Mouse (Mus musculus): Measurements from ENCODE around the gene Dzank1.

DNA sequence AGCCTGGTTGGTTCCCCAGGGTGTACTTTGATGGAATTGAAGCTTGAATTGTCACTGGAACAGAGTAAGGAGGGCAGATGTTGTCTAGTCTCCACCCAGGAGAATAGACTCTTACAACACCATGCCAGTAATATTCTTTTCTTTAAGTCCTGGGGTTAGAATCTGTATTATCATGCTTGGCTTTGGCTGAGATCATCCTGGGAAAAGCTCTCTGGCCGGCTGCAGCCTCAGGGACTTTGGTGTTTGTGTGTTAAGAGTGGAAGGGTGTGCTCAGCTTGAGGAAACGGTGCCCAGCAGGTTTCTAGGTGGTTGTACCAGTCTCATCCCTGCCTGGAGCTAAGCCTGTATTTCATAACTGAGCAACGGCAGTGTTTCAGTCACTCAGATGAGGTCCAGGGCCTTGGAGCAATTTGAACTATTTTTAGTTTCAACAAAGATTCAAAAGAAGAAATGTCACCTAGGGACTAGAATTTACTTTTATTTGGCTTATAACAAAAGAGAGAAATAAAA is 88.0 kb downstream of the Dzank1 start:
- TF ChIP-seq CTCF (IDR thresholded peaks at IDR 0.05; ENCODE audit: insufficient read depth, low read length), result no peak
- no peak for TF ChIP-seq POLR2A (IDR thresholded peaks at IDR 0.05; ENCODE audit: borderline replicate concordance, extremely low read depth, low read depth, low read length)
